Mouse (Mus musculus) right cerebral cortex, adult 18-20 months (tissue): ENCODE measurements around the gene Mrpl33.
"Not testable (repeated sequence)": the region's sequence is repeated elsewhere in the genome, so short reads cannot be mapped to it uniquely, and the experiment has no call there.

Experiments used
- DNase-seq: peaks from one replicate; pipeline ENCODE4 v3.0.0; 2022; ENCODE audit warnings: mixed read lengths

Mrpl33 gene

DNA sequence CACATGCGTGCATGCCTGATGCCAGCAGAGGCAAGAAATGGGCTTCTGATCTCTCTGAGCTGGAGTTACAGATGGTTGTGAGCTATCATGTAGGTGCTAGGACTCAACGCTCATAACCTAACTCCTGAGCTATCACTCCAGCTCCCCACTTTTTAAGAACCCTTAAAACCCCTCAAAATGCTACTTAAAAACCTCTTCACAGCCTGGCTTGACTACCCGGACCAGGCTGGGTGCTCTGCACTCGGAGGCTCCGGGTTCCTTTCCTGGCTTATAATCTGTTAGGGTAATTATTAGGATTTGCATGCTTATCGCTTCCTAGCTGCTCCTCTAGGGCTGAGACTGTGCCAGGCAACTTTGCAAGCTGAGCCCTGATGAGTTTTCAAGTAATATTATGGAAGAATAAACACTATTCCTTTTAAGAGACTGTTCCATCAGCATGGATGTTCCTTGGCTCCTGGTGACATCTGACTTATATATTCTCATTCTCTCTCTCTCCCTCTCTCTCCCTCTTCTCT is 752 bp downstream of the Mrpl33 start:
- no peak for DNase-seq

DNA sequence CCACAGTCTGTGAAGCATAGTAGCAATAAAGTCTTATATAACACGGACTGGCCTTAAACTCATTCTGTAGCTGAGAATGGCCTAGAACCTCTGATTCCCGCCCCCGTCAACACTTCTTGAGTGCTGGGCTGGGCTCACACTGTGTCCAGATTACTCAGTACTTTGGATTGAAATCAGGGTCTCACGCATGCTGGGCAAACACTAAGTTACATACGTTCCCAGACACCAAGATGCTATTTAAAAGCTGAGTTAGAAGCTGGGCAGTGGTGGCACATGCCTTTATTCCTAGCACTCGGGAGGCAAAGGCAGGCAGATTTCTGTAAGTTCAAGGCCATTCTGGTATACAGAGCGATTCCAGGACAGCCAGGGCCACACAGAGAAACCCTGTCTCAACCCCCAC is 1.4 kb downstream of the Mrpl33 start:
- DNase-seq = no peak

DNA sequence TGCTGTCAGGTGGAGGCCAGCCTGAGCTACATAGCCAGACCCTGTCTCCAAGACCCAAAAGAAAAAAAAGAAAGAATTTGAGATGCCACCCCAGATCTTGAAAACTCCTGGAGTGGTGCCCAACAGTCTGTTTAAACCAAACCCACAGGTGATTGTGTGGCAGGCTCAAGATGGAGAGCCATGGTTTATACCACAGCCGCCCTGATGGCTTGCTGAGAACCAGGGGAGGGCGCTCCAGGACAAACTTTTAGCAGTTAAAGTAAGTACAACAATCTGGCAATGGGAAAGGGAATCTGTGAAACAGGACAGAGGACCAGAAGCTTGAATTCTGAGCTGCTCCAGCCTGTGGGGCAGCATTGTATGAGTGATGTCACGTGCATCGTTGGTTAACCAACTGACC is 1.8 kb downstream of the Mrpl33 start:
- DNase-seq = no peak

DNA sequence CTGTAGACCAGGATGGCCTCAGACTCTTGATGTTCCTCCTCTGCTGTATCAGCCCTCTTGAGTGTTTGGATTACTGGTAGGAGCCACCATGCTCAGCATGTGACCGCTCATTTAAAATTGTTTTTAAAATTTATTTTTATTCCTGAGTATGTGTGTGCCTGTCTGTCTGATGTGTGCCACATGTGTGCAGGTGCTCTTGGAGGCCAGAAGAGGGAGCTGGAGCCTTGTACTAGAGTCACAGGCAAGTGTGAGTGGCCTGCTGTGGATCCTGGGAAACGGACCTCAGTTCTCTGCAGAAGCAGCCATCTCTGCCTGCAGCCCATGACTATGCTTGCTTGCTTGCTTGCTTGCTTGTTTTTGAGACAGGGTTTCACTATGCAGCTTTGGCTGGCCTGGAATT is 2.4 kb downstream of the Mrpl33 start:
- no peak for DNase-seq

DNA sequence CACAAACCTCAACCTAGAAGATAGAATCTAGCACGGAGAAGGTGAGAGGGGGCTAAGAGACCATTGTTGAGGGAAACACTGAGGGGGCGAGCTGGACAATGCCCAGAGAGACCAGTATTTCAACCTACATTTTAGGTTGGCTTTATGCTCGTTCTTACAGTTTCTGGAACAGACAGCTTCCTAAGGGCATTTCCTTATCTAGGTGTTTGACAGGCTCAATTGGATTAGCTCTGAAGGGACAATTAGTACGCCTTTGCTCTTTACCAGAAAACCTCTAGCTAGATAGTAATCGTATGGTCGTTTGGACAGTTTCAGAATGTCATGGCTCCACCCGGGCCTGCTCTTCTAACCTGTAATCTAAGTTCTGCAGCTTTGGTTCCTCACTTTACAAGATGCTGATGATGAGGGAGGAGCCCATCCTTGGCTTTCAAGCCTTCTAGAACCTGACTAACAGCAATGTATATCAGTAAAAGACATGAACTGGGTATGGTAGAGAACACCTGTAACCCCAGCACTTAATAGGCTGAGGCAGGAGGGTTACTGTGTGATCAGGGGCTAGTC is 4.5 kb downstream of the Mrpl33 start:
- no peak for DNase-seq

DNA sequence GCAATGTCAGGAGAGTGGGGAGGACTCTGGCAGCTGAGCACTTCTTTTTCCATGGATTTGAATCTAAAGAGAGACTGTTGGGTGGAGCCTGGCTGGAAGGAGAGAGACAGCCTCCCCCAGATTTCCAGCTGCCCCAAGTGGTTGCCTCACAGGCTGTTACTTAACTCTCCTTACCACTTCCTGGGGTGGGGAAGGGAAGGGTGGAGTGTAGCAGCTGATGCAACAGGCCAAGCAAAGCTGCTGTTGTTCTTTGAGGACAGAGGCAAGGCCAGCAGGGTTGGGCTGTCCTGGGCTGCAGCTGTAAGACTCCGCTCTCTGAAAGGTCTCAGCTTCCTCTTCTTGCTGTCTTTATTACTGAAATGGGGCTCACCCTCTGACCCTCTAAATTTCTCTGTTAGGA is 5.6 kb downstream of the Mrpl33 start:
- DNase-seq = peak; percentile 82

DNA sequence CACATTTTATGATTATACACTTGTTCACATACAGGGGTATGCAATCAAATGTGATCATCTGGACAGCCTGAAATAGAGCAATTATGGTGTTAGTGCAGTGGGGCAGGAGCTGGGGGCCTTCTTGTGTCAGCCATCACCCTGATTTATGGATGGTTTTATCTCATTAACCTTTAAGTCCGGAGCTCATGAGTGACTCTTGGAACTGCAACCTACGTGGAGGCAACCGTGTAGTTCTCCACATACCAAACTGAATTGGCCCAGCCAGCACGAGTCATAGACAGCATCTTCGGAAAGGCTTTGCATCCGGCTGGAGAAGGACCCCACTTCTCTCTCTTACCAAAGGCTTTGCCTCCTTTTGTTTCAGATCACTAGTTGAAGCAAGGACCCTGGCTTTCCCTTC is 7.0 kb downstream of the Mrpl33 start:
- no peak for DNase-seq

DNA sequence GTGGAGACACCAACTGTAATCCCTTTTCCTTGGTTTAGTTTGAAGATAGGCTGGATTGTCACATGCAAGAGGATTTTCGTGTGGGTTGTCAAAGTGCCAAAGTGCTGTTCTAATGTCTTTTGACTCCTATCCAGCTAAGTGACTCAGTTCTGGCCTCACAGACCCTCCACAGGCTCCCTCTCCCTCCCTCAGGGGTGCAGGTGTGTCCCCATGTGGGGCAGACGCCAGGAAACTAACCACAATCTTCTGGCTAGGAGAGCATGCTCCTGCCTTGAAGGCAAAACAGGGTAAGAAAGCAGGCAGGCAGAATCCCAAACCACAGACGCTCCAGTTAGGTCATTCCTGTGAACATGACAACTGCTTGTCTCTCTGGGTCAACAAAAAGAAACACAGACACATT is 9.4 kb downstream of the Mrpl33 start:
- DNase-seq = no peak

DNA sequence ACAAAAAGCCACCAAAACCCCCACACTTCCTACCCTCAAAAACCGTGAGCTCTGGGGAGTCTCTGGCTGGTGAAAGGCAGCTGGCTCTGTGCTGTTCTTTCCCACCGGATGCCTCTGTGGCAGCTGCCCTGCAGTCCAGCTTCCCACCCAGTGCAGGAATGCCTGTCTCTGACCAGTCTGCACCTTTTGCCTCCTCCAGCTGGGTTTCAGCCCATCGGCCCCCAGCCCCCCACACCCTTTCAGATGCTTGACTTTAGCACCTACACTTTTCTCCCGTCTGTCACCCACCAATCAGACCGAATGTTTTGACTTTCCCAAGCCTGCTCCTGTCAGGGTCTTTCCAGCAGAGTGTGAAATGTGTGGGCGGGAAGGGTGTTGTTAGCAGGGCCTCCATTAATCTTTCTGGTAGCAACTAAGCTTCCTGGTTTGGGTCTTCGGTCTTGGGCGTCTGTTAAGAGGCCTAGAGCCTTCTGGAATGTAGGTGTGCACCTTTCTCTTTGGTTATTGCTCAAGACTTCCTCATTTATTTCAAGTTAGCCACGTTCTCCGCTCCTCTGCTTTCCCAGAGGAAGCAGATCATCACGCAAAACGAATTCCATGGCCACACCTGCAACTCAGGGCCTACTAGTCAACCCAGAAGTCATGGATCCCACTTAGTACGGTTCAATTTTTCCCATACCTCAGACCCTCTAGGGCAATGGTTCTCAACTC is 13.8 kb downstream of the Mrpl33 start:
- DNase-seq = no peak

DNA sequence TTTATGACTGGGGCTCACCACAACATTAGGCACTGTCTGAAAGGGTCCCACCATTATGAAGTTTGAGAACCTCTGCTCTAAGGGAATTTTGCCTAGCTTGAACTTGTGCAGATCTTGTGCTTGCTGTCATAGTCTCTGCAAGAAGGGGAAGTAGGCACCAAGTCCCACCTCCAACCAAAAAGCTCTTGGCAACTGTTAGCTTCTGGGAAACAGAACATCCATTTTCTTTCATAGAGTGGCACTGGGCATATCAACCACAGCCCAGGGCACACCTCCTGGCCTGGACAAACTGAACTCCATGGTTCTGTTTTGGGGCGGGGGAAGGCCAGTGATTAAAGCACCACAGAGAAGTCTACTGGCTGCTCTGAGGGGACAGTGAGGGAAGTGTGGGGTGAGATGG is 14.5 kb downstream of the Mrpl33 start:
- no peak for DNase-seq

DNA sequence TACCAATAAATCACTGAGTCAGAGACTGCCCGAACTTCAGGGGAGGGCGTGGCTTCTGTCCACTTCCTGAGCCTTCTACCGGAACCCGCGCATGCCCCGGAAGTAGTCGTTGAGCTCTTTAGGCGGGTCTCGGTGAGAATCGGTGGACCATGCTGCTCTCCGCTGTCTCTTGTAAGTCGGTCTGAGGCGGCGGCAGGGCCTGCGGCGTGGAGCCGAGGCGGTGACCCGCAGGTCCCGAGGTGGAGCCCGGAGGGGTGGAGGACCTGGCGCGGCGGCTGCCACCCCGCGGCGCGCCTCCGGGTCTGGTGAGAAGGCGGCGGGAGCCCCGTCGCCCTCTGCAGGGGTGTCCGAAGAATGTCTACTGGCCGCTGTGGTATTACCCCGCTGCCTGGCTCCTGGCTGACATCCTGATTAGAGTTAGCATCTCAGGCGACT is 17.1 kb downstream of the Mrpl33 start:
- peak; percentile 88 for DNase-seq

DNA sequence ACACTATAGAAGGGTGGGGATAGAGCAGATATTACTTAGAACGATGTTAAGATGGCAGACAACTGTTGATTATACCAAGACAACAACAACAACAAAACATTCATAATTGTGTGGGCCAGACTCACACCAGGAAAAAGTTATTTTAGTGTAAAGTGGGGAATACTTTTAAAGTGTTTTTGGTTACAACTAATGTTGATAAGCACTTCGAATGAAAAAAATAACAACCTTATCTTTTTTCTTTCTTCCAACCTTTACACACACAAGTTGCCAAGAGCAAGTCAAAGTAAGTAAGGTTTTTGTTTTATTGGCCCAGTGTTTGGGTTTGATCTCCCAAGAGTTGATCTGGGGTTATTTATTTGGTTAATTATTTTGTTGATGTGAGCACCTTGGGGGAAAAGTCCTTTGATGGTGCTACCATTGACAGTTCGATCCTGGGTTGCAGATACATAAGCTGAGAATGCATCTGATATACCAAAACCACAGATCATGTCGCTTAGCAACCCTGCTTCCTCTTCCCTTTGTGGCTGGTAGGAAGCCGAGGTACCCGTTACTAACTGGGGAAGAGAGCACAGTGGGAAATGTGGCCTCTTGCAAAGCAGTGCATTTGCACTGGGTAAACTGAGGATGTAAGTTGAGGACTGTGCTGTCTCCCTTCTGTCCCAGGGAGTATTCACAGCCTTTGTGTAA is 17.7 kb downstream of the Mrpl33 start:
- DNase-seq = no peak

DNA sequence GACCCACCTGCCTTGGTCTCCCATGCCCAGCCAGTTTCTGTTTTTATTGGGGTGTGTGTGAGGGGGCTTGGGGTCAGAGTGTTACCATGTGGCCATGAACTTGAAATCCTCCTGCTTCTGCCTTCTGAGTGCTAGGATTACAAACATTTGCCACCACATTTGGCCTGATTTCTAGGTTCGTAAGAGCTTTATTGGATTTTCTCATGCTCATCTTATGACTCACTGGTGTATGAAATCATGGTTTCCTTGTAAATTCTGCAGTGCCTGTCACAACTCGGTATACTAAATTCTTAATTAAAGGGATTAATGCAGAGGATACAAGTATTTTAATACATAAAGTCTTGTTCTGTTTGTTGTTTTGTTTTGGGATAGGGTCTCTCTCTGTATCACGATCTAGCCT is 23.6 kb downstream of the Mrpl33 start:
- DNase-seq = no peak

DNA sequence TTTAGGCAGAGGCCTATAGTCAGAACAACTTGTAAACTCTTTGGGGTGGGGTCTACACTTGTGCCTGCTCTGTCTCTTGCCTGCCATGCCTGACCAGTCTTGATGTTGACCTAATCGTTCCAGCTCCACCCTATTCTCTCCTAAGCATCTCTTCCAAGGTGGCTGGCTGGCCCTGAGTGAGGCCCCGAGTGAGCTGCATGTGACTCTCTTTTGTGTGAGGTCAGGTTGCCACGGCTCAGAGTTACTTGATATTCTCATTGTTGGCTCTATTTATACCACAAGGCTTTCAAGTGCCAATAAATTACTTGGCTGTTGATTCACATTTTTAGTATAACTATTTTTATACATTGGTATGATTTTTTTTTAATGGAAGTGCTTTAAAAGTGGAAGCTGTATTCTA is 30.4 kb downstream of the Mrpl33 start:
- no peak for DNase-seq

DNA sequence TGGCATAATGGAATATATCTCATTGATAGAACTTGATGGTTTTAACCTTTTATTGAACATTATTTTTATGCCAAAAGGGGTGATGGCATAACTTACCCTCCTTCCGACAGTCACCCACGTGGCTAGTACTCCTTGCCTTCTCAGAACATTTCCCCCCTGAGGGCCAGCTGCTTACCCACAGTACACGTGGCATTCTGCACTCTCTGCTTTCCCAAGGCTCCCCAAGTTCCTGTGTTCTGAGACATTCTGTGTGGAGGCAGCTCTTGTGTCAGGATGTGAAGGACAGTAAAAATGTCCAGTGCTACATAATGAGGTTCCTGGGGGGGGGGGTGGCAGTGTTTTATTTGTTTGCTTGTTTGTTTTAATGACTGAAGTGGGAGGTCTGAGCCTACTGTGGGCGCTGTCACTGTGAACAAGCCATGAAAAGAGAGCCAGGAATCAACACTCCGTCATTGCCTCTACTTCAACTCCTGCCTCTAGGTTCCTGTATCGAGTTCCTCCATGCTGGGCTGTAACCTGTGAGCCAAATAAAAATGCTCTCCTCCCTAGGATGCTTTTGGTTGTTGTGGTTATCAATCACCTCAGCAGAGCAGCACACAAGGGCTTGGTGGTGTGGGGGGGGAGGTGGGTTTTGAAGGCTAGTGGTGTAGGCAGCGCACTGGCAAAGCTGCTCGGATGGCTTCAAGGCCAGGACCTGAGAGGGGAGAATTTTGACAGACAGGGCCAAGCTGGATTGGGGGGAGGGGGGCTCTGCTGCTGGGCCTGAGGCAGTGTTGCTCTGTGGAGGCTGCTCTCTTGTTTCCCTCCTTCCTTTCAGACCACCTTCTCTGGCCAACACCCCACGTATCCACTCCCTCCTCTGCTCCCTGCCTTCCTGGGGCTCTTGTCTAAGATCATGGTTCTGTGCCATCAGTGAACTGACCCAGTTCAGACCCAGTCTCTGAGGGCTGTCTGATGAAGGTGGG is 31.1 kb downstream of the Mrpl33 start:
- no peak for DNase-seq

DNA sequence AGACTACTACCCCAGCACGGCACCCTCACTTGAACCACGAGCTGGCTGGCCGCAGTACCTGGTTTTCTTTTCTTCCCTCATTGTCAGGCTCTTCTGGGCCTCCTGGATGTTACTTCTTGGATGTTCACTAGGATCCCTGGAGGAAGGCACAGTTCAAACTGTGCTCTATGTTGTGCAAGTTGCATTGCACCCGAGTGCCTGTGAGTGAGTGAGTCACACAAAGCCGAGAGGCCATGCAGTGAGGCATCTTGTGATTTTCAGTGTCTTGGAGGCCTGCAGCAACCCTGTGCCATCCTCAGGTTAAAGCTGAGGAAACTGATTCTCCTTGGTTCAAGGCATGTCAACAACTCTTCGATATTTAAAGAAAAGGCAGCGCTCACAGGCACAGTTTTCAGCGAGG is 31.8 kb downstream of the Mrpl33 start:
- no peak for DNase-seq

DNA sequence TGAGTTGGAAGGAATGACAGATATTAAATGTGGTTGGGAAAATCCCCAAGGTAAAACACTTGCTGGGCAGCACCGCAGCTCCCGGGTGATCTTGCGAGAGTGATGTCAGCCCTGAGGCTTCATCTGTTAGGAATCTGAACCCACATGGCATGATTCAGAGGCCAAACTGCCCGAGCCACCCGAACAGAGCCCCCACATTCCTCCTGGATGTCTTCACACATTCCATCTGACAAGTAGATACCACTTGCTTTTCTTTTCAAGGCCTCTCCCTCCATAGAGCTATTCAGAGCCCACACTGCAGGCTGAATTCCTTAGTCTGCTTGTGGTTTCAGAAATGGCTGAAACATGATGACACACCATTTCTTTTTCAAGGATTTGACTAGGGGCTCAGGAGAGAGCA is 33.3 kb downstream of the Mrpl33 start:
- no peak for DNase-seq

DNA sequence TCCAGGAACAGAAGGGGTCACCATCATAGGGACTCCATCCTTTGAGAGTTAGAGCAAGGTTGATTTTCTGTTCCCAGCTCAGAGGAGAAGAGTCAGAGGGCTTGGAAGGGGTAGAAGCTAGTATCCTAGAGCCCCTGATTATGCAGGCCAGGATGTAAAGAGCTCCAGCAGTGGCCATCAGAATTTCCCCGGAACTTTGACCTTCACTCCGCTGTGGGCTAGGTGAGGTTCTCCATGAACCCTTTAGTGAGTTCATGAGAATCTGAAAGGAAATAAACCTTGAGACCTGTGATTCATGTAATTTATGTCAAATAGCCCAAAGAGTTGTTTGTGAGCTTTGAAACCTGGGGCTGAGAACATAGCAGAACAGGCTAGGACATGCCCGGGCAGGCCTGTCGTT is 34.4 kb downstream of the Mrpl33 start:
- not testable (repeated sequence) for DNase-seq

DNA sequence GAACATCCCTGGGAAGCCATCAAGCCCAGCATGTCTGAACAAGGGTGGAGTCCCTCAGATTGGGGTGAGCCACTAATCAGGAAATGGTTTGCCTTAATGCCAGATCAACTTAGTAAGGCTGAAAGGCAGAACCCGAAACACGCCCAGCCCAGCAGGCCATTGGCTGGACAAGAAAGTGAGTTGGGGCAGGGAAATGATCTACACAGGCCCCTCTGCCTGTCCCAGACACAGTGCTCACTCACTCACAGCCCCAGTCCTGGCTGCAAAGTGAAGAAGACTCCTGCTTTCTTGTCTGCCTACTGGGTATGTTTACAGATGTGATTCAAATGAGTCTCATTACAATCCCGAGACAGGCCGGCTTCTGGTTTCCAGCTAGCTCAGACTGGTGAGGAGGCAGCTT is 37.4 kb downstream of the Mrpl33 start:
- no peak for DNase-seq

DNA sequence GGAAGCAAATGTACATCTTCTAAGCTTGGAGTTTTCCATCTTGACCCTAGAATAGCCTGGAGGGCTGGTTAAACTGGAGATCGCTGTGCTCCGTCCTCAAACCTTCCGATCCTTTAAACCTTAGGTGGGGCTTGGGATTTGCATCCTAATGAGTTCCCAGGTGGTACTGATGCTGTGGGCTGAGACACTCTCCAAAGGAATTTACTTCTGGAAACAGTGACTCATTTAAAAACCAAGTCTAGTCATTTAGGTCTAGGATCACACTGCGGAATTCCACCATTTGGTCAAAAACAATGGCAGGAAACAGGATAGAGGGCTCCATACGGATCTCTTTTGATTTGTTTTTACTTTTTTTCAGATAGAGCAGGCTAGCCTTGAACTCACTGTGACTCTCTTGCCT is 37.9 kb downstream of the Mrpl33 start:
- no peak for DNase-seq

DNA sequence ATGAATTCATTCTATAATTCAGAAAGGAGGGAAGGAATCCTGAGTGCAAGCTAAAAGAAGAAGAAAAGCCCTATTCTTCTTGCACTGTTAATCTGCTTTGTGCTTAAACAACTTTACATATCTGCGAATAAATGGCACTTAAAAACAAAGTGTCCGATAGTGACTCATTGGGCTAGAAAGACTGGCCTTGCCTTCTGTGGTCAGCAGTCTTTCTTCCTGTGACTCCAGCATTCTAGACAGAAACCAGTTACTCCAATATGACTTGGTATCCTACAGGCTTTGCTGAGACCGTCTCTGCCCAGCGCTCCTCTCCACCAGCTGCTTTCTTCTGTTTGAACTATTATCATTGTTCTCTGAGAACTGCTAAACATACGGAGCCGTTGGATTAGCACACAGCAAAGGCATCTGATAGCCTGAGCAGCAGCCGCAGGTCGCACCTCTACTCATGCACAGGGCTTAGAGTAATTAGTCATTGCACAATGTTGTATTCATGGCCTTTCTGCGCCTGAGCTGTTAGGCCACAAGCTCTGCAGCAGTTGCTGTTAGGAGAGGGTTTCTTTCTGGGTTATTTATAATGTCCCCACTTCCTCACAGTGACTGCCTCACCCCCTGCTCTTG is 40.0 kb downstream of the Mrpl33 start:
- no peak for DNase-seq

DNA sequence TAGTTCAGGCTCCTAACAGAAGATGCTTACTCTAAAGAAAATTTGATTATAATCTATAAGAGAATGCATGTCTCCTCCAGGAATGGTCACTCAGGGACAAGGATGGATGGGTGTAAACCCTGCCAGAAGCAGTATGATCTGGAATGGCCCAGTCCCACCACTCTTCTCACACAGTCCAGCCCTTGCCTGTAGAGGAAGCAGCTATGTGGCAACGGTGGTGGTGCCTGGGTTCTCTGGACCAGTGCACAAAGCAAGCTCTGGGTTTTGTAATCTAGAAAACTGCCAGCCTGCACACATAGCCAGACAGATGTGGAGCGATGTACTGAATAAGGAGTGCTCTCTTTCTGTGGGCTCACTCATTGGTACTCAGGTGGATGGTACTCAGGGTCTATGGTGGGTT is 43.8 kb downstream of the Mrpl33 start:
- DNase-seq = no peak

DNA sequence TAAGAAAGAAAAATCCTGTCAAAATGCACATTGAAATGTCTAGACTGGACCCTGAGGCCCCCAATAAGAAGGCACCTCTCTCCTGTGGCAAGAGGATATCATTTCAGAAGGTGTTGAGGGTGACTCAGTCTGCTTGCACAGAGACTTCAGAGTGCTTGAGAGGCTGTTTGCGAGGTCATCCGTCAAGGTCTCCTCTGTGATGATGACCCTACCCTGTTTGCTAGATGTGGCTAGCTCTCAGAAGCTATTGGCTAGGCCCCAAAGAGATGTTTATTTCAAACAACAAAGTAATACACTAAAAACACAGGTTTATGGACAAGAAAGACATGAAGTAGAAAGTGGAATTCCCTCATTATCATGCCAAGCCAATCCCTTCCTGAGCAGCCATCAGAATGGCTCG is 45.6 kb downstream of the Mrpl33 start:
- no peak for DNase-seq
